Mouse (Mus musculus) layer of hippocampus, adult 2 months (tissue): ENCODE results near the gene Lrrc1. TPM values are rescaled to one million over a fixed set of nuclear protein-coding genes. Genes with fewer than 3 reads are reported as not detected.
A peak's percentile ranks its signal among the peaks of the same experiment; 100 is the strongest.

Experiments
- DNase-seq, 2 experiments: peaks; one replicate each; pipeline ENCODE4 v3.0.0; 2022; ENCODE audit warnings: low spot score in 2 of 2
- H3K27ac ChIP-seq: fragments of 200-600 bp; 2 replicates; pipeline ENCODE4 v1.8.1; 2022
- H3K4me3 ChIP-seq: fragments of 200-600 bp; 2 replicates; pipeline ENCODE4 v1.8.1; 2022; ENCODE audit warnings: mild to moderate bottlenecking
- CTCF ChIP-seq: fragments of 200-600 bp; conservative IDR thresholded peaks from 2 replicates; pipeline ENCODE4 v1.8.1; 2022; ENCODE audit warnings: antibody characterized with exemption, mild to moderate bottlenecking, moderate library complexity
- total RNA-seq, 2 experiments: library from RNA; stranded (reverse); gene quantifications; 2 replicates each; pipeline ENCODE4 v1.2.3; 2021

The Lrrc1 gene
- total RNA-seq, 2 experiments from 2014 or later = 8.4 to 9.1 TPM

GRCm38 (mm10) chr9:77536832-77537231, 7.8 kb downstream of the Lrrc1 start:
- no peak for DNase-seq
- H3K27ac ChIP-seq = no peak overlapping the region
- no peak for TF ChIP-seq CTCF
- no peak overlapping the region for H3K4me3 ChIP-seq

GRCm38 (mm10) chr9:77536286-77536685, 8.4 kb downstream of the Lrrc1 start:
- no peak for TF ChIP-seq CTCF
- no peak overlapping the region for H3K4me3 ChIP-seq
- no peak for DNase-seq

GRCm38 (mm10) chr9:77535021-77535744, 9.5 kb downstream of the Lrrc1 start:
- Histone ChIP-seq H3K4me3 (no peak overlapping the region), H3K27ac (no peak overlapping the region)
- DNase-seq = no peak
- no peak for TF ChIP-seq CTCF

More at GRCm38 (mm10) chr9:77536286-77536685, 8.4 kb downstream of the Lrrc1 start:
- no peak overlapping the region for H3K27ac ChIP-seq

- H3K27ac ChIP-seq = no peak overlapping the region
- TF ChIP-seq CTCF = no peak
- H3K4me3 ChIP-seq = no peak overlapping the region
- DNase-seq = no peak
These were observed 16.2 kb downstream of the Lrrc1 start for GRCm38 (mm10) chr9:77528379-77529041.

GRCm38 (mm10) chr9:77527170-77527569, 17.5 kb downstream of the Lrrc1 start:
- Histone ChIP-seq H3K4me3 (no peak overlapping the region), H3K27ac (no peak overlapping the region)
- no peak for DNase-seq
- TF ChIP-seq CTCF = no peak

GRCm38 (mm10) chr9:77526715-77527114, 18.0 kb downstream of the Lrrc1 start:
- H3K27ac ChIP-seq = no peak overlapping the region
- no peak overlapping the region for H3K4me3 ChIP-seq
- TF ChIP-seq CTCF = no peak
- no peak for DNase-seq

GRCm38 (mm10) chr9:77525595-77526295, 18.9 kb downstream of the Lrrc1 start:
- peak; percentile 17 to 24 for DNase-seq
- TF ChIP-seq CTCF = no peak
- H3K4me3 ChIP-seq = no peak overlapping the region

GRCm38 (mm10) chr9:77523793-77524192, 20.9 kb downstream of the Lrrc1 start:
- DNase-seq = no peak
- TF ChIP-seq CTCF = no peak
- no peak overlapping the region for H3K4me3 ChIP-seq
- H3K27ac ChIP-seq = no peak overlapping the region

More at GRCm38 (mm10) chr9:77525595-77526295, 18.9 kb downstream of the Lrrc1 start:
- no peak overlapping the region for H3K27ac ChIP-seq

GRCm38 (mm10) chr9:77522476-77522875, 22.2 kb downstream of the Lrrc1 start:
- H3K27ac ChIP-seq = no peak overlapping the region
- DNase-seq = no peak
- H3K4me3 ChIP-seq = no peak overlapping the region
- no peak for TF ChIP-seq CTCF

GRCm38 (mm10) chr9:77519198-77519597, 25.5 kb downstream of the Lrrc1 start:
- no peak overlapping the region for H3K4me3 ChIP-seq
- TF ChIP-seq CTCF = no peak

GRCm38 (mm10) chr9:77516782-77517364, 27.8 kb downstream of the Lrrc1 start:
- DNase-seq = no peak
- Histone ChIP-seq H3K4me3 (no peak overlapping the region), H3K27ac (no peak overlapping the region)
- no peak for TF ChIP-seq CTCF

More at GRCm38 (mm10) chr9:77519198-77519597, 25.5 kb downstream of the Lrrc1 start:
- H3K27ac ChIP-seq = no peak overlapping the region
- DNase-seq = no peak

GRCm38 (mm10) chr9:77513892-77514291, 30.8 kb downstream of the Lrrc1 start:
- H3K27ac ChIP-seq = no peak overlapping the region
- TF ChIP-seq CTCF = no peak
- no peak overlapping the region for H3K4me3 ChIP-seq
- DNase-seq = no peak

- no peak for TF ChIP-seq CTCF
- DNase-seq = no peak
- H3K4me3 ChIP-seq = no peak overlapping the region
- no peak overlapping the region for H3K27ac ChIP-seq
These were observed 32.5 kb downstream of the Lrrc1 start for GRCm38 (mm10) chr9:77512220-77512619.
